Mouse (Mus musculus) embryonic facial prominence, embryonic 14.5 days (tissue): ENCODE measurements around the gene Pspn. TPM values are rescaled to one million over a fixed set of nuclear protein-coding genes. Genes with fewer than 3 reads are reported as not detected.

ENCODE experiments used
- polyA plus RNA-seq: library from polyadenylated mRNA; unstranded; fragments of >200 nt; fragmentation: Nextera tagmentation; extraction: Ambion mirVana; gene quantifications from 2 replicates; pipeline ENCODE4 v1.2.1, GENCODE M21; 2014

Gene Pspn
- polyA plus RNA-seq, 1 experiment from 2014 or later, result not detected

Other genes with a start within 250 kb of the Pspn start
- 14.0 and 17.4 TPM in 2 replicates for gene Nrtn, start 242.5 kb downstream of the Pspn start, polyA plus RNA-seq
- gene Dus3l, start 235.3 kb downstream of the Pspn start, polyA plus RNA-seq, result 33.3 and 42.0 TPM in 2 replicates
- gene Prr22, start 229.8 kb downstream of the Pspn start, polyA plus RNA-seq, result 0.61 and 1.2 TPM in 2 replicates
- gene Rfx2, start 169.0 kb downstream of the Pspn start, polyA plus RNA-seq, result 3.5 and 5.3 TPM in 2 replicates
- not detected in 2 replicates for gene Acsbg2, start 125.6 kb downstream of the Pspn start, polyA plus RNA-seq
- 0.14 and 0.26 TPM in 2 replicates for gene 1700061G19Rik, start 124.5 kb downstream of the Pspn start, polyA plus RNA-seq
- 24.7 and 32.7 TPM in 2 replicates for gene Mllt1, start 64.6 kb downstream of the Pspn start, polyA plus RNA-seq
- 1.3 and 2.4 TPM in 2 replicates for gene Acer1, start 17.9 kb downstream of the Pspn start, polyA plus RNA-seq
- 140 and 142 TPM in 2 replicates for gene Clpp, start 9.7 kb downstream of the Pspn start, polyA plus RNA-seq
- 35.7 and 39.8 TPM in 2 replicates for gene Alkbh7, start 2.7 kb downstream of the Pspn start, polyA plus RNA-seq
- gene Gtf2f1, start 11.3 kb upstream of the Pspn start, polyA plus RNA-seq, result 55.4 and 55.5 TPM in 2 replicates
- 0.19 and 0.41 TPM in 2 replicates for gene Gm17949, start 11.5 kb upstream of the Pspn start, polyA plus RNA-seq
- gene Khsrp, start 31.5 kb upstream of the Pspn start, polyA plus RNA-seq, result 43.5 and 44.9 TPM in 2 replicates
- gene Slc25a41, start 41.6 kb upstream of the Pspn start, polyA plus RNA-seq, result not detected in 2 replicates
- 5.5 and 8.1 TPM in 2 replicates for gene Crb3, start 59.1 kb upstream of the Pspn start, polyA plus RNA-seq
- 6.9 and 7.8 TPM in 2 replicates for gene Slc25a23, start 59.8 kb upstream of the Pspn start, polyA plus RNA-seq
- gene Dennd1c, start 78.5 kb upstream of the Pspn start, polyA plus RNA-seq, result 1.6 and 2.1 TPM in 2 replicates
- gene Tubb4a, start 87.8 kb upstream of the Pspn start, polyA plus RNA-seq, result 22.9 and 28.7 TPM in 2 replicates
- gene Tnfsf9, start 105.3 kb upstream of the Pspn start, polyA plus RNA-seq, result 4.1 and 5.0 TPM in 2 replicates
- gene Cd70, start 149.8 kb upstream of the Pspn start, polyA plus RNA-seq, result not detected in 2 replicates
- gene Tnfsf14, start 194.2 kb upstream of the Pspn start, polyA plus RNA-seq, result 0.08 TPM in 1 of 2 replicates, not detected in the other
- 2.0 and 4.6 TPM in 2 replicates for gene C3, start 228.1 kb upstream of the Pspn start, polyA plus RNA-seq
- 36.9 and 37.1 TPM in 2 replicates for gene Gpr108, start 248.4 kb upstream of the Pspn start, polyA plus RNA-seq
- 32.3 and 36.0 TPM in 2 replicates for gene Trip10, start 249.4 kb upstream of the Pspn start, polyA plus RNA-seq